In genomic region chr14:8946851-8947625, GRCm38 (mm10) we compare ENCODE assay signal across 26 mouse cellular contexts.
A peak's percentile ranks its signal among the peaks of the same experiment; 100 is the strongest.
DNase-seq lines count a peak whose midpoint lies in the region; ATAC-seq and TF ChIP-seq lines count a peak whose summit lies in the region.
"Had no signal": no experiment of that assay in that cellular context is flagged by ENCODE, and none has a peak within 500 bp of the region (broad histone marks: within the 10 kb centered on the region; RNA-seq: fewer than 3 reads in every experiment).

No protein-coding gene starts in this region.

- intact Hi-C loops in gastrocnemius, adult 2 months (cut with DNase I), result no loop called here

- H3K27me3 ChIP-seq in embryonic facial prominence, embryonic 14.5 days (replicated peaks; ENCODE audit: control insufficient read depth, insufficient read depth, low read length), result no peaks in the 10 kb centered on the region
- H3K27me3 ChIP-seq in embryonic facial prominence, embryonic 10.5 days (replicated peaks; ENCODE audit: low read depth, poor library complexity, severe bottlenecking), result no peaks in the 10 kb centered on the region
- no peaks in the 10 kb centered on the region for H3K27me3 ChIP-seq in midbrain, embryonic 16.5 days (ENCODE audit: control insufficient read depth, insufficient read depth, low read depth, low read length)
- no peaks in the 10 kb centered on the region for H3K27me3 ChIP-seq in midbrain, embryonic 10.5 days (ENCODE audit: low read depth, poor library complexity, severe bottlenecking)
- H3K27me3 ChIP-seq in hindbrain, embryonic 15.5 days, result no peaks in the 10 kb centered on the region
- H3K27me3 ChIP-seq: embryonic facial prominence, embryonic 13.5 days; heart, embryonic 15.5 days; limb, embryonic 12.5 days; midbrain, embryonic 12.5 days; Patski had no signal

- H3K4me3 ChIP-seq in embryonic facial prominence, embryonic 14.5 days (ENCODE audit: low read depth, low read length), result no peak overlapping the region
- H3K4me3 ChIP-seq in embryonic facial prominence, embryonic 10.5 days, result no peak overlapping the region
- H3K4me3 ChIP-seq in midbrain, embryonic 16.5 days (ENCODE audit: low read depth, low read length), result no peak overlapping the region
- no peak overlapping the region for H3K4me3 ChIP-seq in midbrain, embryonic 10.5 days
- no peak overlapping the region for H3K4me3 ChIP-seq in hindbrain, embryonic 15.5 days
- no peak overlapping the region for H3K4me3 ChIP-seq in gastrocnemius, adult 2 months
- H3K4me3 ChIP-seq: embryonic facial prominence, embryonic 13.5 days; erythroblast, embryonic 14.5 days; heart, embryonic 10.5 days; heart, embryonic 15.5 days; limb, embryonic 12.5 days; midbrain, embryonic 12.5 days had no signal

- ATAC-seq in embryonic facial prominence, embryonic 14.5 days (ENCODE audit: low read depth), result no peak
- no peak for ATAC-seq in midbrain, embryonic 16.5 days
- peak; percentile 56; the same call in 1 of the 2 replicates for ATAC-seq in hindbrain, embryonic 15.5 days (ENCODE audit: low FRiP score, low read depth)
- ATAC-seq: intestine, postnatal 0 days; Patski had no signal

- no peak overlapping the region for H3K27ac ChIP-seq in embryonic facial prominence, embryonic 14.5 days (replicated peaks; ENCODE audit: low read depth, low read length)
- no peak overlapping the region for H3K27ac ChIP-seq in embryonic facial prominence, embryonic 10.5 days (replicated peaks)
- peak overlapping the region; percentile 42; the same call in 1 of the 2 replicates for H3K27ac ChIP-seq in midbrain, embryonic 16.5 days (ENCODE audit: low read length)
- no peak overlapping the region for H3K27ac ChIP-seq in midbrain, embryonic 10.5 days (replicated peaks)
- H3K27ac ChIP-seq in hindbrain, embryonic 15.5 days (replicated peaks), result peak overlapping the region; percentile 68
- no peak overlapping the region for H3K27ac ChIP-seq in gastrocnemius, adult 2 months
- H3K27ac ChIP-seq: embryonic facial prominence, embryonic 13.5 days; heart, embryonic 10.5 days; heart, embryonic 15.5 days; limb, embryonic 12.5 days; midbrain, embryonic 12.5 days had no signal

- no peak for TF ChIP-seq CTCF in gastrocnemius, adult 2 months (IDR thresholded peaks at IDR 0.05)

- no peaks in the 10 kb centered on the region for H3K36me3 ChIP-seq in embryonic facial prominence, embryonic 14.5 days (ENCODE audit: control insufficient read depth, insufficient read depth, low read length)
- no peaks in the 10 kb centered on the region for H3K36me3 ChIP-seq in embryonic facial prominence, embryonic 10.5 days (replicated peaks)
- no peaks in the 10 kb centered on the region for H3K36me3 ChIP-seq in midbrain, embryonic 16.5 days (ENCODE audit: control insufficient read depth, insufficient read depth, low read length)
- no peaks in the 10 kb centered on the region for H3K36me3 ChIP-seq in midbrain, embryonic 10.5 days
- no peaks in the 10 kb centered on the region for H3K36me3 ChIP-seq in hindbrain, embryonic 15.5 days
- H3K36me3 ChIP-seq: embryonic facial prominence, embryonic 13.5 days; heart, embryonic 10.5 days; heart, embryonic 15.5 days; limb, embryonic 12.5 days; midbrain, embryonic 12.5 days had no signal

- H3K9ac ChIP-seq in embryonic facial prominence, embryonic 14.5 days (ENCODE audit: low read depth, low read length), result no peak overlapping the region
- H3K9ac ChIP-seq in midbrain, embryonic 16.5 days (ENCODE audit: low read depth, low read length), result no peak overlapping the region
- no peak overlapping the region for H3K9ac ChIP-seq in hindbrain, embryonic 15.5 days
- H3K9ac ChIP-seq: embryonic facial prominence, embryonic 13.5 days; heart, embryonic 15.5 days; limb, embryonic 12.5 days; midbrain, embryonic 12.5 days had no signal

- no peak overlapping the region for H3K4me2 ChIP-seq in embryonic facial prominence, embryonic 14.5 days (ENCODE audit: low read depth, low read length)
- no peak overlapping the region for H3K4me2 ChIP-seq in midbrain, embryonic 16.5 days (ENCODE audit: low read length)
- no peak overlapping the region for H3K4me2 ChIP-seq in hindbrain, embryonic 15.5 days
- H3K4me2 ChIP-seq: embryonic facial prominence, embryonic 13.5 days; heart, embryonic 15.5 days; limb, embryonic 12.5 days; midbrain, embryonic 12.5 days had no signal

- H3K9me3 ChIP-seq in embryonic facial prominence, embryonic 14.5 days (ENCODE audit: control insufficient read depth, low read length), result no peaks in the 10 kb centered on the region
- H3K9me3 ChIP-seq in embryonic facial prominence, embryonic 10.5 days, result no peaks in the 10 kb centered on the region
- no peaks in the 10 kb centered on the region for H3K9me3 ChIP-seq in midbrain, embryonic 16.5 days (replicated peaks; ENCODE audit: control insufficient read depth, low read length, poor library complexity, severe bottlenecking)
- H3K9me3 ChIP-seq in midbrain, embryonic 10.5 days (replicated peaks), result no peaks in the 10 kb centered on the region
- H3K9me3 ChIP-seq in hindbrain, embryonic 15.5 days, result no peaks in the 10 kb centered on the region
- H3K9me3 ChIP-seq: embryonic facial prominence, embryonic 13.5 days; heart, embryonic 10.5 days; heart, embryonic 15.5 days; limb, embryonic 12.5 days; midbrain, embryonic 12.5 days had no signal

- H3K4me1 ChIP-seq in embryonic facial prominence, embryonic 14.5 days (ENCODE audit: control insufficient read depth, insufficient read depth, low read length), result no peaks in the 10 kb centered on the region
- H3K4me1 ChIP-seq in embryonic facial prominence, embryonic 10.5 days, result no peaks in the 10 kb centered on the region
- no peaks in the 10 kb centered on the region for H3K4me1 ChIP-seq in midbrain, embryonic 16.5 days (ENCODE audit: control insufficient read depth, insufficient read depth, low read length)
- no peaks in the 10 kb centered on the region for H3K4me1 ChIP-seq in midbrain, embryonic 10.5 days
- H3K4me1 ChIP-seq in hindbrain, embryonic 15.5 days (replicated peaks), result no peaks in the 10 kb centered on the region
- H3K4me1 ChIP-seq: embryonic facial prominence, embryonic 13.5 days; heart, embryonic 10.5 days; heart, embryonic 15.5 days; limb, embryonic 12.5 days; midbrain, embryonic 12.5 days had no signal

- DNase-seq in cerebellum, adult 9-11 months, result peak; percentile 2
- DNase-seq in cerebellum, adult 18-20 months, result no peak
- peak; percentile 23 for DNase-seq in embryonic facial prominence, embryonic 14.5 days (ENCODE audit: low spot score)
- DNase-seq in embryonic facial prominence, embryonic 10.5 days (ENCODE audit: low spot score), result no peak
- DNase-seq in midbrain, embryonic 10.5 days (ENCODE audit: low spot score), result no peak
- no peak for DNase-seq in gastrocnemius, adult 2 months
- DNase-seq: adrenal gland, postnatal 10 days; cerebellum, adult 8-10 months; embryo, embryonic 11 days; gastrocnemius, postnatal 25 days; kidney, postnatal 14 days; layer of hippocampus, adult 9-11 months; lung, postnatal 36 days; right cerebral cortex, adult 18-20 months; spleen, adult 18-20 months; thymus, postnatal 14 days had no signal

- WGBS in embryonic facial prominence, embryonic 14.5 days, result 63% methylated on average over 5 of the region's 5 CpGs
- 85% methylated on average over 5 of the region's 5 CpGs for WGBS in embryonic facial prominence, embryonic 10.5 days
- WGBS in midbrain, embryonic 16.5 days, result 59% methylated on average over 5 of the region's 5 CpGs
- 83% methylated on average over 5 of the region's 5 CpGs for WGBS in midbrain, embryonic 10.5 days
- WGBS in hindbrain, embryonic 15.5 days, result 59% methylated on average over 5 of the region's 5 CpGs

Comparison
In these comparisons a context has a peak if more than half of its experiments do, and no peak if none do; other contexts are left out.
1. DNase-seq: peak in cerebellum, adult 9-11 months (single experiment) and embryonic facial prominence, embryonic 14.5 days (single experiment); none in cerebellum, adult 18-20 months (0 of 2), embryonic facial prominence, embryonic 10.5 days (single experiment), midbrain, embryonic 10.5 days (single experiment) and gastrocnemius, adult 2 months (single experiment).
2. H3K27ac ChIP-seq: peak in midbrain, embryonic 16.5 days (single experiment) and hindbrain, embryonic 15.5 days (single experiment); none in embryonic facial prominence, embryonic 14.5 days (single experiment), embryonic facial prominence, embryonic 10.5 days (single experiment), midbrain, embryonic 10.5 days (single experiment) and gastrocnemius, adult 2 months (single experiment).